Mouse (Mus musculus) kidney, adult 2 months (tissue): Measurements from ENCODE around the gene Gm17455.
A peak's percentile ranks its signal among the peaks of the same experiment; 100 is the strongest.

Source experiments
- CTCF ChIP-seq: fragments of 200-500 bp; conservative IDR thresholded peaks from 2 replicates; pipeline ENCODE4 v1.5.1; 2011; ENCODE audit warnings: low read depth, mild to moderate bottlenecking, control low read depth, low read length, moderate library complexity, mixed read lengths; ENCODE audit not compliant: insufficient read depth, insufficient read length
- POLR2A ChIP-seq: fragments of 200-500 bp; IDR thresholded peaks from one replicate; pipeline ENCODE4 v1.6.1; 2011; ENCODE audit warnings: low read depth, low read length, control low read depth

- peak; percentile 40 for TF ChIP-seq CTCF
- TF ChIP-seq POLR2A, result no peak
Measured at GRCm38 (mm10) chr10:60411794-60412193, 12.3 kb downstream of the Gm17455 start.
